Mouse (Mus musculus) thymus, postnatal 4 days (tissue): ENCODE data around the gene Zfp629.
"Not testable (repeated sequence)": the region's sequence is repeated elsewhere in the genome, so short reads cannot be mapped to it uniquely, and the experiment has no call there.

ENCODE experiments used
- DNase-seq: peaks from one replicate; pipeline ENCODE4 v3.0.0; 2021

The Zfp629 gene

DNA sequence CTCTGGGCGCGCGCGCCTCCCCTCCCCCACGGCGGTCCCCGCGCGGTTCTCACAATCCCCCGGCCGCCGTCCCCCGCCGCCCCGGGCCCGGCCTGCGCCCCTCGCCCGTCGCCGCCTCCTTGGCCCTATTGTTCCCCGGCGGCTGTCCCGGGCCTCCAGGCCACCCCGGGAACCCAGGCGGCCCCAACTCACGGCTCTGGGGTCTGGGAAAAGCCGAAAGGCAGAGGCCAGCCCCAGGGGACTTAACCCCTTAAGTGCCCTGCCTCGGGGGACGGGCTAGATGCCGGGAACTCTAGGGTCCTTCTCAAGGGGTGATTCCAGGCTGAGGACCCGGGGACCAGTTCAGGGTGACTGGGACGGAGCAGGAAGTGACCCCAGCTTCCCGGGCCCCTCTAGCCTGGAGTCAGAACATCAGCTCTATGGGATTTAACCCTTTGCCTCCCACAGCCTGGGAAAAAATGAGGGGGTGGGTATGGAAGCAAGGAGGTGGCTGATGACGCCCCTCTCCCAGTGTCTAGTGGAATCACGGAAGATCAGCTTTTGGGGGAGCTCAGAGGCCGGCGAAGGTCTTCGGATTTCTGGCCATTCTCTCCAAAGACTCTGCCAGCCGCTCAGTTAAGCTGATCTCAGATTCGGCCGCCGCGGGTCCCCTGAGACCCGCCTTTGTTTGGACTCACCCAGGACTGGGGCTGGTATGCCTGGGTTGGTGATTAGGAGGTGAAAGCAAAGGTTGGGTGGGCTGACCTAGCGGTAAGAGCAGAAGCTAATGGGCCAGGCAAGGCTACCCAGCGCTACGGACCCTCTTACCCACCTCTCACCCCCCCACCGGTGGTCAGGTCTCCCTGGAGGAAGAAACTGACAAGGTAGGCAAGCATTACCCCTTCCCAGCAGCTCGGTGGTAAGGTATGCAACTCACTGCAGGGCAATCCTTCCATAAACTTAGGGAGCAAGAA, at the start of gene Zfp629:
TSS of gene Zfp629 (minus strand) at position 907 of the 953 bp plus-strand sequence.
- peak; percentile 78 for DNase-seq

DNA sequence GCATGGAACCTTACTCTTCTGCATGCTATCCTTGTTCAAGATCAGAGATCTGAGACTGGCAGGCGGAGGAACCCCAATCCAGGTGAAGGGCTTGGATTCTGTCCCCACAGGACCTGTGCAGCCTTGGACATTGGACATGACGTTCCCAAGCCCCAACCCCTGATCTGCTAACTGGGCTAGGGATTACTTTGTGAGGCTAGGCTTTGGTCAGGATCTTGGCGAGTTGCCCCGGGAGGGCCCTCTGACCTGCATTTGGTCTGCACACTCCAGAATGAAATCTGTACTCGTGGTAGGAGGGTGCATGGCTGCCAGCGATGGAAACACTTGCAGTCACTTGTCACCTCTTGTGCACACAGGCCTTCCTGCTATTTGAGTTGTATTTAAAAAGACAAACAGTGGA, 47.3 kb upstream of the Zfp629 start:
- DNase-seq = no peak

DNA sequence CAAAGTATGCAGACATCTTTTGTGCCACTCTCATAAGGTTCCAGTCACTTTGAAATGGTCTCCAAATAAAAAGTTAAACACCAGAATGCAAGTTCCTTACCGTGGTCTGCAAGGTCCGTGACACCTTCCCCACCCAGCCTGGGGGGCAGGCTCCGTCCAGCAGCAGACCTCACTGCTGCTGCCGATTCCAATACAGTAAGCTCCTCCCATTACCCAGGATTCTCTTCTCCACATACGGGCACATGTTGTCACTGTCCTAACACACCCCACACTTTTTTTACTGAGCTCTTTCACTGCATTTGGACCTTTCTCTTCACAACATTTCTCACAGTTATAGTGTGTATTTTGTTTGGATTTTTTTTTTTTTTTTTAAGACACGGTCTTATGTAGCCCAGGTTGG, 46.2 kb upstream of the Zfp629 start:
- no peak for DNase-seq

DNA sequence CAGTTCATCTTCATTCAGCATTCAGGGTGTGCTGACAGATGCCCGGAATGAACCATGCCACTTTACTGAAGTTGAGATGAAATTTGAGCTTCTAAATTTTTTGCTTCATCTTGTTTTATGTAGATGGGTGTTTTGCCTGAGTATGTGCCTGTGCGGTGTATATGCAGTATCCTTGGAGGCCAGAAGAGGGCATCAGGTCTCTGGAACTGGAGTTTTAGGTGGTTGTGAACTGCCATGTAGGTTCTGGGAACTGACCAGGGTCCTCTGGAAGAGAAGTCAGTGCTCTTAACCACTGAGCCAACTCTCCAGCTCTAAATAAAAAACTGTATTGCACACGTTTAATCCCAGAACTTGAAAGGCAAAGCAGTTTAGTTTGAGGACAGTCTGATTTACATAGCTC, 45.3 kb upstream of the Zfp629 start:
- DNase-seq = no peak

DNA sequence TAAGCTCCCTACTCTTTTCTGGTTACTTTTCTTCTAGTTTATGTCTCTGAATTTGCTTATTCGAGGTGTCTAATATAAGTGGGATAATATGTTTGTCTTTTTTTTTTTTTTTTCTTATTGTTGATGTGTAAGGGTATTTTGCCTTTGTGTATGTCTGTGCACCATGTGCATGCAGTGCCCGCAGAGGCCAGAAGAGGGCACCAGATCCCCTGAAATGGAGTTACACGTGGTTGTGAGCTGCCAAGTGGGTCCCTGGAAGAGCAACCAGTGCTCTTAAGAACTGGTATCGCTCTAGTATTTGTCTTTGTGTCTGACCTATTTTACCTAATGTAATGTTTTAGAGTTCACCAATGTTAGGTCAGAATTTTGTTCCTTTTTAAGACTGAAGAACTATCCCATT, 41.3 kb upstream of the Zfp629 start:
- peak; percentile 93 for DNase-seq

DNA sequence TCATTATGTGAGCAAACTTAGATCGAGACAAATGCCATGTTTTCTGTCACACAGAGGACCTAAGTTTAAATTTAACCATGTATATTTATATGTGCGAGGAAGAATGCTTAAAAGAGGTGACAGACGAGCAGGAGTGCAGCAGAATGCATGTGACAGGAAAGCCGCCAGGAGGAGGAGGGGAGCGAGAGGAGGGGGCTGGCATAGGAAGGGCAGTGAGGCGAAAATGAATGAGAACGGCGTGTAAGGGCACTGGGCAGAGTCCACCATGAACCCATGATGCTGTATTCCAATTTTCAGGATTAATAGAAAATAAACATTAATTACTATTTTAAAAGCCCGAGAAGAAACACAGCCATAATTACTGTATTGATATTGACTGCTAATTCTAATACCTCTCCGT, 38.7 kb upstream of the Zfp629 start:
- no peak for DNase-seq

DNA sequence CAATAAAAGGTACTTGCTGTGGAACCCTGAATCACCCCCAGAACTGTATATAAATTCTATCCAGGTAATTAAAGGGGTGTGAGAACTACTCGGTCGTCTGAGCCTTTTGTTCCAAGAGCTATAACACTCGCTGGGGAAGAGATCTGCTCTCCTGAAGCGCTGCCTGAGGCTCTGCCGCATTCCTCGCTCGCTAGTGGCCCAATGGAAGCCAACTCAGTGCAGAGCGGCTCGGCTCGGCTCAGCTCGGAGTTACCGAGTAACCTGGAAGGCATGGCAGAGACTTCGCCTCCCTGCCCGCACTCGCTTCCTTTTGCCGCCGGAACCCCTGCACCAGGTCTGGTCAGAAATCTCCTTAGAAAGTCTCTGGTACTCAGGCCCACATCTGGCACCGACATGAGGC, 36.5 kb upstream of the Zfp629 start:
- no peak for DNase-seq

DNA sequence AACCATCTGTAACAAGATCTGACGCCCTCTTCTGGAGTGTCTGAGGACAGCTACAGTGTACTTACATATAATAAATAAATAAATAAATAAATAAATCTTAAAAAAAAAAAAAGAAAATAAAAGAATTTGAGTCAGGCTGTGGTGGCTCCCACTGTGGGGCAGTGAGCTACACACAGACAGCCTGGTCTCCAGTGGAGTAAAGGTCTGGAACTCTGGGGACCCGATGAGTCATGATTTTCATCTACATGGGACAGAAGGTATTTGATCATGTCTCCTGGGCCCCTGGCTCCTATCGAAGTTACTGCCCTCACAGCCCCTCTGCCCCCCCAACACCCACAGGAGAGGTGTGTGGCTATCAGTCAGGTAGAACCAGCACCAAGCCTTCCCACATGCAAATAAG, 36.0 kb upstream of the Zfp629 start:
- DNase-seq = no peak

DNA sequence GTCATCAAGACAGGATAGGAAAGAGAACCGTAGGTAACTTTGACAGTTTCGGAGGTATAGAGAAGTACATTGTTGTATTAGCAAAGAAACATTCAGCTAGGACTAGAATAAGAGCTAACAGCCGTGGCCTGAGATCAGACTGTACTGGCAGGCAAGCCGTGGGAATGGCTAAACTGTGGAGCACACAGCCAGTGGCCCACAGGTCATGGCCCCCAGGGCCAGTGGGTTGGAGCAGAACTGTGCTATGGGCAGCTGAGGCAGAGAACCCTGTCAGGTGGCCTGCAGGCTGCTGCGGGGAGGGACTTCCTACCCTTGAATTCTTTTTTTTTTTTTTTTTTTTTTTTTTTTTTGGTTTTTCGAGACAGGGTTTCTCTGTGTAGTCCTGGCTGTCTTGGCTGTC, 33.6 kb upstream of the Zfp629 start:
- DNase-seq = no peak

DNA sequence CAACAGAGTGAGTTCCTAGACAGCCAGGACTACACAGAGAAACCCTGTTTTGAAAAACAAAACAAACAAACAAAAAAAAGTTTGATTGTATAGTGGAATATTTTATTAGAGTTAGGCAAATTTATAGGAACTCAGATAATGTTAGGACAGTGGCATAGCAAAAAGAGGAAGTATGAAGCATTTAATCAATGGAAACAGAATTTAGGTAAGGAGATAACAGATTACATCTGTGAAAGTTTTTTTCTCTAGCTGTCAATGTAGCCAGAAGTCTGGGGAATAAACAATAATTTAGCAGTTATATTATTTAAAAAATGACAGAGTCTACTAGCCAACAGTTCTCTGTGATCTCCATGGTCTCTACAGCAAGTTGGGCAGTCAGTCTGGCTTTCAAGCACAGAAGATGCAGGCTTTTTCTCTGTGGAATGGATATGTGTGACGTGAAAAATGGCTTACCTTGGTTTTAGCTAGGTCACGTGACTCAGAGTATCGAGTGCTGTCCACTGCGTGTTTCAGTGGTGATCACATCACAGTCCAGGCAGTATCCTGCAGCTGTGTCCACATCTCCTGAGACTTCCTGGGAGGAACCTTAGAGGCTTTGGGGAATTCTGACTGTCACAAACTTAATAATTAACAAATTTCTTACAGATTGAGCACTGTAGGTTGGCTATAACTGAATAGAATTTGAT, 33.1 kb upstream of the Zfp629 start:
- DNase-seq = no peak

DNA sequence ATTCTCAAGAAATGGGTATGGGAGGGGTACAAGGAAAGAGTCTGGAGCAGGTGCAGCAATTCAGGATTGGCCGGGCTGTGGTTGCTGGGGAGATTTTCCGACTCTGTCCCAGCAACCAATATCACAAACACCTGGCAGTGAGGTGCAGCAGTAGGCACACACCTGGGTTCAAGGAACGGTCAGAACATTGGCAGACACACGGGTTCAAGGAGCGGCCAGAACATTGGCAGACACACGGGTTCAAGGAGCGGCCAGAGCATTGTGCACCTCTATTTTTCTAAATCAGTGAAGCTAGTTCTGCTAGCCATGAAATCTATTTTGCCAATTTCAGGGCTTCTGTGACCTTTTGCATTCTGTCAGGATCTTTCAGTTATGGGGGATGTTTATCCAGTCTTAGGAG, 32.0 kb upstream of the Zfp629 start:
- not testable (repeated sequence) for DNase-seq

DNA sequence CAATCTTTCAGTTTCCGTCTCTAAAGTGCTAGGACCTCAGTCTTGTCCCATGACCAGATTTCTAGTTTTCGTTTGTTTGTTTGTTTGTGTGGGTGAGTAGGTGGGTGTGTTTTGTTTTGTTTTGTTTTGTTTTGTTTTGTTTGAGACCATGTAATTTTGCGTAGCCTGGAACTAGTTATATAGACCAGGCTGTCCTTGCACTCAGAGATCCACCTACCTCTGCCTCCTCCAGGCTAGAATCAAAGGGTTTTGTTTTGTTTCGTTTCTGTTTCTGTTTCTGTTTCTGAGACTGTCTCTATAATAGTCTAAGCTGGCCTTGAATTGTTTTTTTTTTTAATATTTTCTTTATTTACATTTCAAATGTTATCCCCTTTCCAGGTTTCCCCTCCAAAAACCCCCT, 30.8 kb upstream of the Zfp629 start:
- no peak for DNase-seq

DNA sequence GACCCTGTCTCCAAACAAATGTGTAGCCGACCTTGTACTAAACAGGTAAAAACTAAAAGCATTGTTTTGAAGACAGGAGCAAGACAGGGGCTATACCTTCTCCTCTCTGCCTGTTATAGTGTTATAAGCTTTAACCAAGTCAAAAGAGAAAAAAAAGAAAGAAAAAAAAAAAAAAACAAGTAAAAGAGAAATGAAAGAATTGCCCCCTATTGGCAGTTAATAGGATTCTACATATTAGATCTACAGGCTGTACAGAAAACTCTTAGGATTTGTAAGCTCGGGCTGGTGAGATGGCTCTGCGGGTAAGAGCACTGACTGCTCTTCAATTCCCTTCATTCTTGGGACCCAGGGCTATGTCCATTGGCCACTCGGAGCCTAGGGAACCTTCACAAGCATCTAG, 26.7 kb upstream of the Zfp629 start:
- no peak for DNase-seq

DNA sequence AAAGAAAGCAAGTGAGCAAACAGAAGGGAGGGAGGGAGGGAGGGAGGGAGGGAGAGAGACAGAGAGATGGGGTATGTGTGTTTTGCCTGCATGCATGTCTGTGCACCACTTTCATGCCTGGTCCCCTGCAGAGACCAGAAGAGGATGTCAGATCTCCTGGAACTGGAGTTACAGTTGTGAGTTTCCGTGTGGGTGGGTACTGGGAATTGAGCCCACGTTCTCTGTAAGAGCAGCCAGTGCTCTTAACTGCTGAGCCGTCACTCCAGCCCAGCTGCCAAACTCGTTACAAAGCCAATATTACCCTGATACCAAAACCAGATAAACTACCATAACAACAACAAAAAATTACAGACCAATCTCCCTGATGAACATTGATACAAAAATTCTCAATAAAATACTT, 25.7 kb upstream of the Zfp629 start:
- DNase-seq = no peak

DNA sequence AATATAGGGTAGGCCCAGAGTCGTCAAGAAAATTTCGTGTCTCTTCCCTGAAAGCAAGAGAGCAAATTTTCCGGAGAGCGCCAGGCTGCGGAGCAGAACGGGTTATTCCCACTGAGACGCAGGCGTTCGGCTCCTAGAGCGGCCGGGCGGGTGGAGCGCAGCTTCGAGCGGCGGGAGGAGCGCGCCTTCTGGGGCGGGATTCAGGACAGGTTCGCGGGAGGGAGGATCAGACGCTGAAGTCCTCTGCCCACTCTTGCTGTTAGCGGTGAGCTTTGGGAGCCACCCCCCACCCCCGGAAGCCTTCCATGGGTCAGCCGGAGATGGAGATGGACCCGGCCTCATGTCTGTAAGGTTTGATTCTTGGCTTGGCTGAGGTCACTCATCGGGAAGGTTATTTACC, 21.4 kb upstream of the Zfp629 start:
- peak; percentile 40 for DNase-seq

DNA sequence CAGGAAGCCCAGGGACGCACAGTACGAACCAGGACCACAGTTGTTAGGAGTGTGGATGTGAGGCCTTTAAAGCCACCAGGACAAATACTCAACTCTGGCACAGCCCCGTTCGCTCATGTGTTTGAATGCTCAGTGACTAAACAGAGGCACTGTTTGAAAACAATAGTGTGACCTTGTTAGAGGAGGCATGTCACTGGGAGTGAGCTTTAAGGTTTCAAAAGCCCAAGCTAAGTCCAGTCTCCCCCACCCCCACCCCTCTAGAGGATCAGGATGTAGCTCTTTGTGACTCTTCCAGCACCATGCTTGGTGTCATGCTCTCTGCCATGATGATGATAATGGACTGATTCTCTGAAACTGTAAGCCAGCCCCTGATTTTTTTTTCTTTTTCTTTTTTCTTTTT, 15.8 kb upstream of the Zfp629 start:
- no peak for DNase-seq

DNA sequence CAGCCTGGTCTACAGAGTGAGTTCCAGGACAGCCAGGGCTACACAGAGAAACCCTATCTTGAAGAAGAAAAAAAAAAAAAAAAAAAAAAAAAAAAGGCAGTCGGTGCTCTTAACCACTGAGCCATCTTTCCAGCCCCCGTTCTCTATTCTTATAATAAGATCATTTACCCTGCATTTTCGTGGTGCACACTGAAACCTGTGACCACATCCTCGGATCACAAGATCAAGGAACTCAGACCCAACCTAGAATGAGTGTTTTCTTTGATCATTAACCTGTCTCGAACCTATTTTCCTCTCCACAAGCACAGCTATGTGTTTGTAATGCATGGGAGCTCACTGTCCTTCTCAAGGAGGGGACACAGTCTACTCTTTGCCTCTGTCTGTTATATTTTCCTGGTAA, 13.0 kb upstream of the Zfp629 start:
- DNase-seq = no peak

DNA sequence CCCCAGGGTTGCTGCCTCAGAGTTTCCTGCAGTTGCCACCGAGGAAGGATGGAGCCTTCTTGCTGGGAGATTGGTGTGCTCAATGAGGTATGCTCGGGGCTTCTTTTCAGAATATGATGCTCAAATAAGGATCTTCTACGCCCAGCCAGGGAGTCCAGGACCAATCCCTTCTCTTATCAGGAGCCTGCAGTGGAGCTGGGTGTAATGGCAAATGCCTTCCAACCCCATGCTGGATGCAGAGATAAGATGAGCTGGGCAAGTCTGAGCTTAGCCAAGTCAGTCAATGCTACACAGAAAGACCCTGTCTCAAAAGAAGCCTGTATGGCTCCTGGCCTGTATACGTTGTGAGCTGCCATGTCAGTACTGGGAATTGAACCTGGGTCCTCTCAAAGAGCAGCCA, 10.9 kb upstream of the Zfp629 start:
- no peak for DNase-seq

DNA sequence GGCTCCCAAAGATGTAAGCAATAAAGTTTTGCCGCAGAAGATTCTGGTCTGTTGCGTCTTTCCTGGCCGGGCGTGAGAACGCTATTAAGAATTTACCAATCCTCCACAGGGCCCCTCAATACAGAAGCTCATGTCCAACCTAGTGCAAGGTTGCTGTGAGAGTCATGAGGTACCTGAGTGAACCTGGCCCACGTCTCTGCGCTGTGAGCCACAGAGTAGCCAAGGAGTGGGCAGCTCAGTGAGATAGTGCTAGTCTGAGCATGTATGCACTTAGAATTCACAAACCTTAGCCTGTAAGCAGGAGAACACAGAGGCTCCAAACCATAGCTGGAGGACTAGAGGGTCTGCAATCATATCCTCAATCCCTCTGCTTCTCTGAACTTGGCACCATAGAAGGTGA, 10.4 kb upstream of the Zfp629 start:
- no peak for DNase-seq

DNA sequence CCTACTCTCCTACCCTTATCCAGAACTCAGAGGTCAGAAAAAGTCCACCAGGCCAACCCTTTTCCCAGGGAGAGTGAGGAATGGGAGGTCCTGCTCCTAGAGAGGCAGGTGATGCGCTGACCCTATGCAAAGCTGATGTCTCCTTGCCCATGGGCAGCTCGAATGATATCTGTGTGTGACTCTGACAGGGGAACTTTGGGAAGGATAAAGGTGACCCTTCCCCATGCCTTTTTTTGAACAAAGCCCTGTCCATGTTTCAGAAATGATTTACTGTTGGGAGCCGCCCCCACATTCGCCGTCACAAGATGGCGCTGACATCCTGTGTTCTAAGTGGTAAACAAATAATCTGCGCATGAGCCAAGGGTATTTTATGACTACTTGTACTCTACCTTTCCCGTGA, 2.8 kb upstream of the Zfp629 start:
- DNase-seq = peak; percentile 34

DNA sequence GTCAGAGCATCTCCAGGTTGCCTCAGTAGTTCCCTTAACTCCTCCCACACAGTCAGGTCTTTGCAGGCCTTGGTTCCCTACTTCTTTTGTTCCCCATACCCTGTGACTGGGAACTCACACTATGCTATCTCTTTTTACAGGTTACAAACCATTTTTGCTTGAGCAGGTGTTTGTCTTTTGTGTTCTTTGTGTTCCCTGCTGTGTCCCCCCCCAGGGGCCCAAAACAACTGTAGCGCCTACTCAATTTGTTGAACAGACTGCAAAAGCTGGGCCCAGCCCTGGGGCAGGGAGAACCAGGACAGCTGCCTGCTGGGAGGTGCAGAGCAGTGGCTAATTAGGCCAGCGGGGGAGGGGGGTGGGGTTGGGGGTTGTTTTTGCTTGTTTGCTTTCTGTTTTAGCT, 2.4 kb upstream of the Zfp629 start:
- DNase-seq = peak; percentile 73

DNA sequence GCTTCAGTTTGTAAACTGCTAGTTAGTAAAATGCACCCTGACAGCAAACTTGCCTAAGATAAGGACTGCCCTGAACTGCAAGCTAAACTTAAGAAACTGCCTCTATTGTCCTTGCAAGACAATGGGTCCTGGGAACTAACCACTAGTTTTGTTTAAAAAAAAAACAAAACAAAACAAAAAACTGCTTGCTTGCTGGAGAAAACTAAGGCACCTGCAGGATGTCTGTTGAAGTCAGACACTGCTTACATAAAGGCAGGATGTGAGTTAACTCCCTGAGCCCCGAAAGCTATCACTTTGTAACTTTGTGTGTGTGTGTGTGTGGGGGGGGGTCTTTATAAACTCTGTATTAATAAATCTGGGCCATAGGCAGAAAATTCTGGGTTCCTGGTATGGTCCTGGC, 1.3 kb upstream of the Zfp629 start:
- DNase-seq = no peak

DNA sequence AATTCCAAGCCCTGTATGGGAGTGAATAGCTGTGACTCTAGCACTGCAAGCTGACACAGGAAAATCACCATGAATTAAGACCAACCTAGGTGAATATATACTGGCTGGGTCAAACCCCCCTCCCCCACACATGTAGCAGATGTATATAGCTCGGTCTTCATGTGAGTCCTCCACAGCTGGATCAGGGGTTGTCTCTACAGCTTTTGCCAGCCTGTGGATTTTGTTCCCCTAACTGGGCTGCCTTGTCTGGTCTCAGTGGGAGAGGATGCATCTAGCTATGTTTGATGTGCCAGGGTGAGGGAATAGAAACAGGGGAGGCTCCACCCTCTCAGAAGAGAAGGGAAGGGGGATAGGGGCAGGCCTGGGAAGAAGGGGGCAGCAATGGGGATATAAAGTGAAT, 739 bp upstream of the Zfp629 start:
- peak; percentile 63 for DNase-seq

DNA sequence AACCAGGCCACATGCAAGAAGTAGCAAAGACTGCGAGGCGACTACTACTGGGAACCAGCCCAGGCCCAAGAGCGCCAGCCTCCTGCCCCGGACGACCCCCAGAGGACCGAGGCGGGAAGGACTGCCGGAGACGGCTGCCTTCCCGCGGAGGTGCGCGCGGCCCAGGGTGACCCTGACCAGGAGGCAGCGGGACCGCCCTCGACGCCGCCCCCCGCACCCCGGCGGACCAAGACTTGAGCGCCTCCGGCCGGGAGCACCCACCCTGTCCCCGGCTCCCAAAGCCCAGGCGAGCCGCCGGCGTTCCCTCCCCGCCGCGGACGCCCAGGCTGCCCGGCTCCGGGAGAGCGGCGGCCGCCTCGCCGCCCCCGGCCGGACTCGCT, 1.1 kb downstream of the Zfp629 start:
- DNase-seq = peak; percentile 75

DNA sequence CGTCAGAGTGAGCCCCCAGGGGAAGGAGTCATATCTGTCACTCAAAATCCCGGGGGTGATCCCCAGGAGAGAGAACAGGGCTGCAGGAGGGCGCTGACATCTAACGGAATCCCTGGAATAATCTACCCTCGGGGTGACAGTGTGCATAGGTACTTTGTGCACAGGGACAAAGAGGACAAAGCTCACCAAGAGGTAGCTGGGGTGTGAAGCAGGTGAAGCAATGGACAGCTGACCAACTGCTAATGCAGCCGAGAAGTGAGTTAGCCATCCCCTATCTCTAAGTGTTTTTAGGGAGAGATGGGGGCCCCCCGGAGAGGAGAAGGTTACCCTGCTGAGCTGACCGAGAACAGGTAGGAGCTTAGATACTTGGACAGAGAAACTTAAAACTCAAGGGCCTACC, 1.5 kb downstream of the Zfp629 start:
- no peak for DNase-seq
